Mouse (Mus musculus): ENCODE data around the gene Cog6. TPM values are rescaled to one million over a fixed set of nuclear protein-coding genes. Genes with fewer than 3 reads are reported as not detected.

Gene Cog6
- polyA plus RNA-seq (2014; fragmentation: Illumina TruSeq; extraction: RNeasy Lipid Tissue Mini Kit (QIAGEN cat#74804); ENCODE audit: low read depth, low replicate concordance) = 60.1 TPM

DNA sequence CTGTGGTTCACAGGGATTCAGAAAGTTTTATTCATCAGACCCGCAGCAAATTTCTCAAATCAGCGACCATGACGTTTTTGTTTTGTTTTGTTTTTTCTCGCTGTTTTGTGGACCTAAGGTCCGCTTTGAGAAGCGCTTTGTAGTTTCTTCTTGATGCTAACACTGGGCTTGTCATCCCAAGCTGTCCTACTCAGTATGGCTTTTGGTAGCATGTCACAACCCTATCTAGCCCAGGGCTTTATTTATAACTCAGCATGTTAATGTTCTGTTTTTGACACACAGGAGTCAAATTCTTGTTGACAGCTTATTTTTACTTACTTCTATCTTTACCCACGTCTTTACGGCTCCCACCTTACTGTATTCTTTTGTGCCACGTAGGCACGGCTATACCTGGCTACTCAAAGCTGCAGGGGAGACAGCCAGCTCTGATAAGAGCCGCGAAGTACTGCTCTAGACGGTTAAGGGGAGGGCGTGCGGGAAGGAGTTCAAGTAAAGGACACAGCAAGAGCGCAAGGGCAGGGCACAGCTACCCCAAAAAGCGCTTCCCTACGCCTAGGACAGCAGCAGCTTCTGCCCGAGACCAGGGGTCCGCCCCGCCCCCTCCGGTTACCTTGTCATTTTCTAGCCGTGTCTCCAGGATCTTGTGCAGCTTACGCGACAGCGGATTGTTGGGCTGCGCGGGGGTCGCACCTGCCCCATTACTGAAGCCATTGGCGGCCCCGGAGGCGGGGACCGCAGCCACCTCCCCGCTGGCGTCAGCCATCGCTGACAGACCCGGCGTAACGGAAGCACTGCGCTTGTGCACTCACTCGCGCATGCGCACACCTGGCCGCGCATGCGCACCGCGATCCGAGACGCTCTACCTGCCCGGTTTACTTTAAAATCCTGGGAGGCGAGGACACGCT lies at the start of gene Cog6:
TSS of gene Cog6 (minus strand) at position 802 of the 905 bp plus-strand sequence.

DNA sequence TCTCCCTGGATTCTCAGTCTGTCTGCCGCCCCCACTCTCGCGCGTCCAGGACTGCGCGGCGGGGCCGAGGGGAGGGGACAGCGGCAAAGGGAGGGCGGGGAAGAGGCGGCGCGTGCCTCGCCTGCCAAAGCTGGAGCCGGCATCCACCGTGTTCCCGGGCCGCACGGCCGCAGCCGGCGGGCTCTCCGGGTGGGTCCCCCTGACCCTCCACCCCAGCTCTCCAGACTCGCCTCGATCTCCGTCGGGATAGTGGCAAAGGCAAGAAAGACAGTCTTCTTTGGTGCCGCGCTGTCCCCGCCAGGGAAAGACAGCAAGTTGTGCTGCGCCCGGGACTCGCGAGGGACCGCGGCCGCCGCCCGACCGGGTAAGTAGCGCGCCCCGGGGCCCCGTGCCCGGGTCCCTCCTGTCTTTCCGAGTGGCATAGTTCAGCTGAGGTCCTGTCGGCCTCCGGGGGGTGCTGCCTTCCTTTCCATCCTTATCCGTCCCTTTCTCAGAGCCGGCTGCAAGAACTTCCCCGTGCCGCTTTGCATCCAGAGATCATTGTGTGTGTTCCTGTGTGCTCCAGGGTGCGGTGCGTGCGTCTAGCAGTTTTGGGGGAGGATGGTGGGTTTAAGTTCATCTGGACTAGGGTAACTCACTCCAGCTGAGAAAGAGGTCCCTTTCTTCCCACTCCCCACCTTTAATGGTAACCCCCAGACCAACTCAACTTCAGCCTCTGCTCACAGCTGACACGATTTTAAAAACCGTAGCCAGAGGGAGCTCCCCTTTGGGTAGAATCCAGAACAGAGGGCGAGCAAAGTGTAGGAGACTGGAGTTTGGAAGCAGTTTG lies 24.6 kb upstream of the Cog6 start, which contains the start of gene Lhfp:
TSS of gene Lhfp (plus strand) at position 118 of the 829 bp plus-strand sequence.

Other genes starting within 250 kb of the Cog6 start
- gene Lhfp, start 24.3 kb upstream of the Cog6 start, polyA plus RNA-seq (2014; fragmentation: Illumina TruSeq; extraction: RNeasy Lipid Tissue Mini Kit (QIAGEN cat#74804); ENCODE audit: low read depth, low replicate concordance) = 86.6 TPM